Mouse (Mus musculus): ENCODE results near the gene Cfap70. TPM values are rescaled to one million over a fixed set of nuclear protein-coding genes. Genes with fewer than 3 reads are reported as not detected.
A peak's percentile ranks its signal among the peaks of the same experiment; 100 is the strongest.

Cfap70 gene
- polyA plus RNA-seq, 1 experiment from 2014 or later, result 0.28 TPM

DNA sequence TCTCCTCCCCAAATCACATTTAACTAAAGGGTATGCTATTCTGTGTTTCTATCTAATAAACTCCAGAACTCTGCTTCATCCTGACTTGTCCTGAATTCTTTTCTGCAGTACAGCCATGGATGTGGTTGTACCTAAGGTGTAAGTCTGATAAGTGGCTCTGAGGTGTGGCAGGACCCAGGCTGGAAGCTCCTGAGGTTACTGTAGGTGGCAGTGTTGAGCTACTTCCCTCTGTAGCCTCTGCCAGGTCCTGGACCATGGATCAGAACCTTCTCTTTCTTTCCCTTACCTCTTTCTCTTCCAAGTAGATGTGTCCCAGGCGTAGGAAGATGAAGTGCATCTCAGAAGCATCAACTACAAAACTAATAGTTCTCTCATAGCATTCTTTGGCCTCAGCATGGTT is 52.0 kb downstream of the Cfap70 start:
- H3K27me3 ChIP-seq (replicated peaks), result no peaks in the 10 kb centered on the region; the same call in 1 of the 2 replicates
- no peak overlapping the region for H3K4me3 ChIP-seq (replicated peaks)
- H3K4me1 ChIP-seq (replicated peaks), result no peaks in the 10 kb centered on the region
- peak; percentile 59; the same call in 1 of the 2 replicates for ATAC-seq
- H3K4me2 ChIP-seq (replicated peaks), result no peak overlapping the region
- H3K27ac ChIP-seq, result no peak overlapping the region
- no peak overlapping the region for H3K9ac ChIP-seq
- H3K9me3 ChIP-seq, result no peaks in the 10 kb centered on the region
- 65% methylated on average over 1 of the region's 1 CpGs for WGBS
- H3K36me3 ChIP-seq, result no peaks in the 10 kb centered on the region

DNA sequence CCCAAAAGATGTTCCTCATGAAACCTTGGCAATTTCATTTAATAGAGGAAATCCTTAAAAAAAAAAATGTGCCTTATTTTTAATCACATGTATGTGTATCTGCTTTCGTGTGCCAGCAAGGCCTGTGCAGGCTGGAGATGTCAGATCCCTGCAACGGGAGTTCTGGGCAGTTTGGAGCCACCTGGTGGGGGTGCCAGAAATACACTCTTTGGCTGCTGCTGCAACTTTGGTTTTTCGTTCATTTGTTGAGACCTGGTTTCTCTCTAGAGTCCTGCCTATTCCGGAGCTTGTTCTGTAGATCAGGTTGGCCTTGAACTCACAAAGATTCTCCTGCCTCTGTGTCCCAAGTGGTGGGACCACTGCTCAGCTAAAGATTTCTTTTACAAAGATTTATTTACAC is 53.2 kb downstream of the Cfap70 start:
- Histone ChIP-seq H3K4me3 (replicated peaks) (no peak overlapping the region), H3K27ac (no peak overlapping the region), H3K4me1 (replicated peaks) (0 out of 2 replicates have a peak, but pooled peaks cover 3% of the 10 kb centered on the region), H3K9me3 (no peaks in the 10 kb centered on the region), H3K9ac (no peak overlapping the region), H3K36me3 (no peaks in the 10 kb centered on the region), H3K4me2 (replicated peaks) (no peak overlapping the region), H3K27me3 (replicated peaks) (no peaks in the 10 kb centered on the region; the same call in 1 of the 2 replicates)
- 40% methylated on average over 4 of the region's 4 CpGs for WGBS
- no peak for ATAC-seq

DNA sequence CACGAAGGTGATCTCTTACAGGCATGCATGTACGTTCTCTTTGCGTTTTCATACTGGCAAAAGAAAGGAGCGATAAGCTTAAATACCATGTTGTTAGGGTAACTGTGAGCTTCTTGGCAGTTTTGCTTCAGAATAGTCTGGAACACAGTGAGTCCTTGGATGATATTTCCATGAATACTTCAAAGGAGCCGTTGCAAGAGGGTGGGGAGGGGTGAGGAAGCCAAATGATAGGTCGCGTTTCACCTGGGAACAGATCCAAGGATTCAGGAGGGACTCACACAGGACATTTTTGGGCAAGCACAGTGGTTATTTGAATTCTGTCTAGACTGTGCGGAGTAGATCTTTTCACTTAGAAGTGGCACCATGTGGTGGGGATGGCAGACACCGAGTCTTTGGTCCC is 54.8 kb downstream of the Cfap70 start:
- H3K4me1 ChIP-seq (replicated peaks), result peaks cover 3% of the 10 kb centered on the region; the same call in 1 of the 2 replicates
- H3K27me3 ChIP-seq (replicated peaks), result no peaks in the 10 kb centered on the region; the same call in 1 of the 2 replicates
- H3K4me3 ChIP-seq (replicated peaks), result no peak overlapping the region
- 83% methylated on average over 9 of the region's 9 CpGs for WGBS
- H3K27ac ChIP-seq, result no peak overlapping the region
- no peak overlapping the region for H3K4me2 ChIP-seq (replicated peaks)
- no peaks in the 10 kb centered on the region for H3K36me3 ChIP-seq
- H3K9ac ChIP-seq, result no peak overlapping the region
- ATAC-seq, result no peak
- no peaks in the 10 kb centered on the region for H3K9me3 ChIP-seq

DNA sequence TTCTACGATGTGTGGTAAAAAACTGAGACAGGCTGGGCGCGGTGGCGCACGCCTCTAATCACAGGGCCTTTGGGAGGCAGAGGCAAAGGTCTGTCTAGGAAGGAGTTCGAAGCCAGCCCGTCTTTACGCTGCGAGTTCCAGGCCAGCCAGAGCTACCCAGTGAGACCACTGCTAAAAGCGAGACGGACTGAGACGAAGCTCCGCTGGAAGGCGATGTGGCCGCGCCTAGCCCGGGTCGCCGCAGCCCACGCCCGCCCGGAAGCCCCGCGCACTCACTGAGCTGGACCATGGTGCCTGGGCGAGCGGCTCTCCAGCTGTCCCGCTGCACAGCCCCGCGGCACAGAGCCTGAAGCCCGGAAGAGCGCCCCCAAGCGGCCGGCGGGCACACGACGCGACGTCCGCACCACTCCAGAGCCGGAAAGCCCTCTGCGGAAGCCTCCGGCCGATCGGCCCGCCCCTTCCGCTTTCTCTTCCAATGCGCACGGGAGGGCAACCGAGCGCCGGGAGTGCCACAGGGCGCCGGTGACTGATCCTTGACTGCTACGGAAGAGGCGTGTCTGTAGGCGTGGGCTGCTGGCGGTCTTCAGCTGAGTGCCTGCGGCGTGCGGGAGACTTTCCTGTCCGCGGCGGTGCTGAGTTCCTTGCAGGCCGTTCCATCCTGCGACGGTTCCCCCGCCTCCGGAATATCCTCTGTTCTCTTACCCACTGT is 58.7 kb downstream of the Cfap70 start, which contains the start of gene Mrps16:
Mrps16 (minus strand) TSS at position 430 of the 709 bp plus-strand sequence.
- H3K4me3 ChIP-seq (replicated peaks), result peak within 1 kb of the TSS; percentile 69
- peak within 1 kb of the TSS; percentile 89 for H3K9ac ChIP-seq
- peaks cover 7% of the 10 kb centered on the region; the same call in 1 of the 2 replicates for H3K36me3 ChIP-seq
- H3K27ac ChIP-seq, result peak within 1 kb of the TSS; percentile 86
- under 1% methylated on average over 68 of the region's 68 CpGs for WGBS
- peak within 1 kb of the TSS; percentile 64 for H3K4me2 ChIP-seq (replicated peaks)
- H3K27me3 ChIP-seq (replicated peaks), result no peaks in the 10 kb centered on the region
- no peaks in the 10 kb centered on the region for H3K9me3 ChIP-seq
- peaks cover 3% of the 10 kb centered on the region; the same call in 1 of the 2 replicates for H3K4me1 ChIP-seq (replicated peaks)
- peak; percentile 97 for ATAC-seq

DNA sequence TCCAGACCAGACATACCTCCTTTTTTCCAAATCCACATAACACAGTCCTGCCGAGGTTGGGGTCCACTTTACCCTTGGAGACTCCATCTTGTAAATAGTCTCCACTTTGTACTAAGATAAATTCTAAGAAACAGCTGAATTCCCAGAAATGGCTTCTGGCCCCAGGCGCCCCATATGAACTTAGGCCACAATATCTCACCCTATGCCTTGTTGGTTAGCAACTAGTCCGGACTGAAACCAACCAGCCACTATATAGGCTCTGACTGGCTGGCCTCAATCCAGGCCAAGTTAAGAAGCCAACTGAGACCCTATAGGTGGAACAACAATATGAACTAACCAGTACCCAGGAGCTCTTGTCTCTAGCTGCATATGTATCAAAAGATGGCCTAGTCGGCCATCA is 59.7 kb downstream of the Cfap70 start:
- no peak for ATAC-seq
- Histone ChIP-seq H3K4me2 (replicated peaks) (0 out of 2 replicates have a peak overlapping the region, but pooled peaks have one; percentile 17), H3K9me3 (no peaks in the 10 kb centered on the region), H3K4me3 (replicated peaks) (no peak overlapping the region), H3K36me3 (peaks cover 7% of the 10 kb centered on the region; the same call in 1 of the 2 replicates), H3K27me3 (replicated peaks) (no peaks in the 10 kb centered on the region), H3K4me1 (replicated peaks) (peaks cover 8% of the 10 kb centered on the region), H3K9ac (no peak overlapping the region), H3K27ac (no peak overlapping the region)
- 87% methylated on average over 4 of the region's 4 CpGs for WGBS

DNA sequence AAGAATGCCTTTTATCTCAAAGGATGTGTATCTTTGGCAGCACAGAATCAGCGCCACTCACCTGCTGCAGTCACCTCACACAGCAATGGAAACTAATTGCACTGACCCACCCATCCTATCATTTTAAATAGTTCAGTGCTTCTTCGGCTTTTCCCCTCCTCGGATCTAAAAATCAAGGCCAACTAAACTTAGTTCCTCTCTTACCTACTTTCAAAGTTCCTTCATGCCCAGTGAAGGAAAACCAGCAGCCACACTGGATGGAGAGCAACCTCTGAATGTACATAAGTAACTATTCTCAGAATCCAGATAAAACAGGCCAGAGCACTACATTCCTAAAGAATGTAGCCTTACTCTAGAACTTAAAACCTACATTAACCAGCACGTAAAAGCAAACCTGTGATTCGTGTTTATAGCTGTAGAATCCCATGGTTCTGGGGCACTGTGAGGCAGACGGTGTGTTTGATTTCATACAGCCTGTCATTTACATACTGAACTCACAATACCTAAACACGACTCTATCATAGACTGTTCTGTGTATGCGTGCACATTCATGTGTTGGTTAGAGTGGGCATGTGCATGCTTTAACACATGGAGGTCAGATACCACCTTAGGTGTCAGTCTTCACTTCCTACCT is 62.5 kb downstream of the Cfap70 start:
- H3K4me3 ChIP-seq (replicated peaks), result peak overlapping the region; percentile 79; the same call in 1 of the 2 replicates
- peak overlapping the region; percentile 73; the same call in 1 of the 2 replicates for H3K9ac ChIP-seq
- H3K4me2 ChIP-seq (replicated peaks), result peak overlapping the region; percentile 67
- H3K9me3 ChIP-seq, result no peaks in the 10 kb centered on the region
- WGBS, result 80% methylated on average over 8 of the region's 8 CpGs
- no peaks in the 10 kb centered on the region for H3K27me3 ChIP-seq (replicated peaks)
- H3K4me1 ChIP-seq (replicated peaks), result peaks cover 16% of the 10 kb centered on the region
- H3K27ac ChIP-seq, result no peak overlapping the region
- peaks cover 7% of the 10 kb centered on the region; the same call in 1 of the 2 replicates for H3K36me3 ChIP-seq
- no peak for ATAC-seq

DNA sequence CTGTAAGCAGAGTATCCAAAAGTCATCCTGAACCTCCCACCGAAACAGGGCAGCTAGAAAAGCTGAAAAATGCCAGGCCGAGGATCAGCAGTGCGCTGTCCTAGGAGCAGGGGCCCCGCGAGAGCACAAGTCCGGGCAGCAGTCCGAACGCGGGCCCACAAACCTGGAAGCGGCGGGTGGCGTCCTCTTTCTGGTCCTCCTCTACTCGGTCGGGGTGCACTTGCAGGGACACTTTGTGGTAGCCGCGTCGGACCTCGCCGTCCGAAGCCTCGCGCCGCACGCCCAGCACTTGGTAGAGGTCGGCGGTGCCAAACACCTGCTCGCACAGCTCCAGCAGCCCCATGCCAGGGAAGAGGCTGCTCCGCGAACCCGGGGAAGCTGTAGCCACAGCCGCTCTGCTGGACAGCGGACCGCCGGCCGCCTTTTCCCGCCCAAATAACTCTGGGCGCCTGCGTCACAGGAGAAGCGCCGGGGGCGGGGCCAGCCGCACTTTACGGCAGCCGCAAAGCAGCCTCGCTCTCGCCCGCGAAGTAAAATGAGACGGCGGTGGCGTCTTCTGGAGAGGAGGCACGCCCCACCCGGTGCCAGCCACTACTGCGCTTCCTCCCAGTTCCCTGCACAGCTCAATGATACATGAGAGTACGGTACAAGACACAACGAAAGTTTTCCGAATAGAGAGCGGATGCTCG is 63.4 kb downstream of the Cfap70 start, which contains the start of gene Dnajc9:
Dnajc9 (minus strand) TSS at position 470 of the 689 bp plus-strand sequence.
- Histone ChIP-seq H3K4me3 (replicated peaks) (peak within 1 kb of the TSS; percentile 79), H3K27ac (peak within 1 kb of the TSS; percentile 81), H3K36me3 (peaks cover 7% of the 10 kb centered on the region; the same call in 1 of the 2 replicates), H3K9ac (peak within 1 kb of the TSS; percentile 73), H3K4me2 (replicated peaks) (peak within 1 kb of the TSS; percentile 67), H3K9me3 (no peaks in the 10 kb centered on the region), H3K27me3 (replicated peaks) (no peaks in the 10 kb centered on the region), H3K4me1 (replicated peaks) (peaks cover 13% of the 10 kb centered on the region)
- under 1% methylated on average over 59 of the region's 59 CpGs for WGBS
- ATAC-seq, result peak; percentile 77

DNA sequence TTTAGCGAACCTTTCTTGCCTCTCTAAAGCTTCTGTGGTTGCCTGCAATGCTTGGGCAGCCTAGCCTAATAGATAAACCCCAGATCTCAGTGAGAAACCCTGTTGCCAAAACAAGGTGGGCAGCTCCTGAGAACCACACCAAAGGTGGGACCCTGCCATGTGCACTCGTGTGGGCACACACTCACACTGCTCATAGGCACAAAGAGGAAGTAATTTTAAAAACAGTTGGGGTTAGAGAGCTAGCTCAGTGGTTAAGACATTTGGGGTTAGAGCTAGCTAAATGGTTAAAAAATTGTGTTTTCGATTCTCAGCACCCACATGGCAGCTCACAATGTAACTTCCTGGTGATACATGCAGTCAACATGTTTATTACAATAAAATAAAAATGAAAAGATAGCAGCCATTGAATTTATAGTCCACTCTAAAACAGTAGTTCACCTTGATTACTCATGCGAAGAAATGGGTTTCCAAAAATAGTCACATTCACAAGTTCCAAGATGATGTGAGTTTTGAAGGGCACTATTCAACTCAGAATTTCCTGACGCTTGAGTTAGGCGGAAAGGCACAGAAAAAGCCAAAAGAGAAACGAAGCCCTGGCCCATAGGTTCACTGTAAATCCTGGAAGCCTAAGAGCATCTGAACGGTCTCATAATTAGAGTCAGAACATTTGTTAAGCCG is 72.1 kb downstream of the Cfap70 start:
- 92% methylated on average over 9 of the region's 9 CpGs for WGBS
- H3K36me3 ChIP-seq, result peaks cover 8% of the 10 kb centered on the region; the same call in 1 of the 2 replicates
- ATAC-seq, result no peak

DNA sequence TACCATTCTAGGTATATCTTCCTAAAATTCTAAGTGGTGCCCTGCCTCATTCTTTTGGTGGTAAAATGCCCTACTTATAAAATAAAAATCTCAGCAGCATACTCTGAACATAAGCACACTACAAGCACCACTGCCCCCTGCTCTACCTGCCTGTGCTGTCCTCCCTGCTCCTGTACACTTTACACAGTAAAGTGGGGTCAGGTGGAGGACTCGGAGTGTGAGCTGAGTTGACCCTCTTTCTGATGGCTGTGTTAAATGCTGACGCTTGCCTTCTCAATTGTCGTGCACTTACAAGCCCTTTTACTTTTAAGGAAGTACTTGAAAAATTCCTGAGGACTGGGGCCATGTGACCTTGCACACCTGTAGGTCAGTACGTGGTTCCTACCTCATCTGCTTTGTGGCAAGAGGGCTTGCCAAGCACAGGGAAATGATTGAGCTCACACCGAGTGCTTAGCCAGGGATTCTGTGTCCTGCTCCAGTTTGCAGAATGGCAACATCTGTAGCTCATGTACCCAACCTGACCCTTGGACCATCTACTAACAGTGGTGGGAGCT is 72.9 kb downstream of the Cfap70 start:
- ATAC-seq, result peak; percentile 46
- no peaks in the 10 kb centered on the region for H3K27me3 ChIP-seq (replicated peaks)
- no peak overlapping the region for H3K27ac ChIP-seq
- H3K36me3 ChIP-seq, result peaks cover 8% of the 10 kb centered on the region; the same call in 1 of the 2 replicates
- no peak overlapping the region for H3K9ac ChIP-seq
- no peak overlapping the region for H3K4me2 ChIP-seq (replicated peaks)
- no peak overlapping the region for H3K4me3 ChIP-seq (replicated peaks)
- 74% methylated on average over 5 of the region's 5 CpGs for WGBS
- no peaks in the 10 kb centered on the region for H3K9me3 ChIP-seq
- no peaks in the 10 kb centered on the region for H3K4me1 ChIP-seq (replicated peaks)

More for the DNA sequence above, 72.1 kb downstream of the Cfap70 start:
- Histone ChIP-seq H3K4me3 (replicated peaks) (no peak overlapping the region), H3K4me1 (replicated peaks) (no peaks in the 10 kb centered on the region), H3K27ac (no peak overlapping the region), H3K9ac (no peak overlapping the region), H3K9me3 (no peaks in the 10 kb centered on the region), H3K4me2 (replicated peaks) (no peak overlapping the region), H3K27me3 (replicated peaks) (no peaks in the 10 kb centered on the region)

DNA sequence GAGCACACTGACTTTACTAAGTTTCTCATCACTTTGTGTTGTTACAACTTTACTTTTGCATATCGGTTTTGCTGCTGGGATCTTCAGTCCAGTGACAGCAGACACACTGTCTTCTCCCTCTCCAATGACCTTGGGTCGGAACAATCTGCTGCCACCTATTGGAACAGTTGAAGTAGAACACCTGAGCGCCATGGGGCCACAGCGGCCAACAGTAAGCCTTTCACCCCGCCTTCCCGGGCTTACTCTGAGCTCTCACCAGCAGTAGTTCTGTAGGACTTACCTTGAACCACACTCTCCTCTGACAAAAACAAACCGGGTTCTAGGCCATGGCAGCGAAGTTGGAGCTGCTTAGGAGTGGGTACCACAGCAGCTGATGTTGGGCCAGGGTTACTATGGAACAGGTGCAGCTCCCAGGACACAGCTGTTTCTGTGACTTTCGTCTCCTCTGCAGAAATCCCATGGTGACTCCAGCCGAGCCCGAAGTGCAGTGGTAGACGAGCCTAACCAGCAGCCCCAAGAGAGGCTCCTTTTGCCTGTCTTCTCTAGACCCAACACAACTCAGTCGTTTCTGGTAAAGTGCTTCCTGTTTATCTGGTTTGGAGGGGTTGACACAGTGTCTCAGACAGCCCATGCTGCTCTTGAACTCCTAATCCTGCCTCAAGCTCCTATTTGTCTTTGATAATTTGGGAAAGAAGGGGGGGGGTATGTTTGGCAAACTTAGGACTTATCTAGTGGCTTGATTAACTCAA is 73.5 kb downstream of the Cfap70 start:
- no peak overlapping the region for H3K27ac ChIP-seq
- whole genome bisulfite sequencing, result 35% methylated on average over 13 of the region's 13 CpGs

DNA sequence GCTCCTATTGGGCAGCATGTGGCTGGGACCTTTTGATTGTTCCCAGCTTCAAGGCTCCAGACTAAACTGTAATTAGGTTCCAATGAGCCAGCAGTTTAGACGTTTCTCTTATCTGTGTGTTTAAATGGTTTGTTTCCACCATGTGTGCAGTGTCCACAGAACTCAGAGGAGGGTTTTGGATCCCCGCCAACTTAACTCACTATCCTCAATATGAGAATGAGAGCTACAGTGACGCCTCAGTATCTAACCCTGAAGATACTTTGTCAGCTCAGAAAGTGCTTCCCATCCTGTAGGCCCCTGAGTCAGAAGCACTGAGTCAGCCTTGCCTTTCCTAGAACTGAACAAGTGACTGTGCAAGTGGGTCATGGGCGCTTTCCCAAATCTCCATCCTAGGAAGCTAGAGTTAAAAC is 74.9 kb downstream of the Cfap70 start:
- no peak for ATAC-seq
- Histone ChIP-seq H3K4me3 (replicated peaks) (no peak overlapping the region), H3K4me1 (replicated peaks) (no peaks in the 10 kb centered on the region), H3K27me3 (replicated peaks) (no peaks in the 10 kb centered on the region), H3K4me2 (replicated peaks) (no peak overlapping the region), H3K9me3 (no peaks in the 10 kb centered on the region), H3K36me3 (peaks cover 8% of the 10 kb centered on the region; the same call in 1 of the 2 replicates), H3K27ac (no peak overlapping the region), H3K9ac (no peak overlapping the region)
- 56% methylated on average over 4 of the region's 4 CpGs for whole genome bisulfite sequencing

More for the DNA sequence above, 73.5 kb downstream of the Cfap70 start:
- Histone ChIP-seq H3K9ac (no peak overlapping the region), H3K4me3 (replicated peaks) (no peak overlapping the region), H3K4me1 (replicated peaks) (no peaks in the 10 kb centered on the region), H3K9me3 (no peaks in the 10 kb centered on the region), H3K36me3 (peaks cover 8% of the 10 kb centered on the region; the same call in 1 of the 2 replicates), H3K27me3 (replicated peaks) (no peaks in the 10 kb centered on the region), H3K4me2 (replicated peaks) (no peak overlapping the region)
- ATAC-seq, result peak; percentile 78

All from intestine, embryonic 15.5 days (tissue).